Mouse (Mus musculus) stomach, postnatal 0 days (tissue): ENCODE measurements around the gene Rdh9. TPM values are rescaled to one million over a fixed set of nuclear protein-coding genes. Genes with fewer than 3 reads are reported as not detected.
A peak's percentile ranks its signal among the peaks of the same experiment; 100 is the strongest.
"Not testable (repeated sequence)": the region's sequence is repeated elsewhere in the genome, so short reads cannot be mapped to it uniquely, and the experiment has no call there.

Experiments
- ATAC-seq: fragments of 200-750 bp; cut with Nextera tagmentation; 2 replicates; pipeline ENCODE4 v1.8.0; 2017; ENCODE audit not compliant: low FRiP score, low TSS enrichment
- DNase-seq: peaks from one replicate; pipeline ENCODE4 v3.0.0-alpha.2; 2016; ENCODE audit warnings: low spot score
- H3K27ac ChIP-seq: fragments of 300-500 bp; sonication (generic); replicated peaks from 2 replicates; pipeline ENCODE4 v1.5.1; 2014; ENCODE audit warnings: mild to moderate bottlenecking, control low read depth
- H3K27me3 ChIP-seq: fragments of 300-500 bp; sonication (generic); 2 replicates; pipeline ENCODE4 v1.6.1; 2014; ENCODE audit warnings: low read length; ENCODE audit not compliant: control insufficient read depth, insufficient read depth
- H3K36me3 ChIP-seq: fragments of 300-500 bp; sonication (generic); 2 replicates; pipeline ENCODE4 v1.6.1; 2014; ENCODE audit warnings: low read length, mixed read lengths; ENCODE audit not compliant: control insufficient read depth, insufficient read depth
- H3K4me1 ChIP-seq: fragments of 300-500 bp; sonication (generic); replicated peaks from 2 replicates; pipeline ENCODE4 v1.6.1; 2014; ENCODE audit warnings: antibody characterized with exemption; ENCODE audit not compliant: control insufficient read depth, insufficient read depth
- H3K4me2 ChIP-seq: fragments of 300-500 bp; sonication (generic); replicated peaks from 2 replicates; pipeline ENCODE4 v1.6.1; 2014; ENCODE audit warnings: low read depth, mild to moderate bottlenecking, control low read depth, moderate library complexity
- H3K4me3 ChIP-seq: fragments of 300-500 bp; sonication (generic); 2 replicates; pipeline ENCODE4 v1.5.1; 2014; ENCODE audit warnings: low read depth, low read length, control low read depth
- H3K9ac ChIP-seq: fragments of 300-500 bp; sonication (generic); 2 replicates; pipeline ENCODE4 v1.6.1; 2014; ENCODE audit warnings: mild to moderate bottlenecking, low read length, control low read depth, mixed read lengths
- H3K9me3 ChIP-seq: fragments of 300-500 bp; sonication (generic); 2 replicates; pipeline ENCODE4 v1.6.1; 2016; ENCODE audit warnings: low read length; ENCODE audit not compliant: control insufficient read depth
- CTCF ChIP-seq: IDR thresholded peaks from 2 replicates; pipeline ENCODE4 v1.5.1; 2016; ENCODE audit warnings: antibody characterized with exemption, low read depth, mild to moderate bottlenecking, moderate library complexity
- EP300 ChIP-seq: optimal IDR thresholded peaks from 2 replicates; pipeline ENCODE3; 2016; ENCODE audit warnings: antibody characterized with exemption
- WGBS: fragments of 180-500 bp; shearing (Covaris S2); extraction: QIAGEN DNeasy Blood & Tissue Kit; methylation state at CpG from one replicate; pipeline ENCODE4 v1.1.7; 2014; 5-methylcytosine and 5-hydroxymethylcytosine counted together
- polyA plus RNA-seq: library from polyadenylated mRNA; unstranded; fragments of >200 nt; fragmentation: Nextera tagmentation; extraction: Ambion mirVana; gene quantifications from 2 replicates; pipeline ENCODE4 v1.2.1, GENCODE M21; 2015

Gene Rdh9
- polyA plus RNA-seq, 1 experiment from 2014 or later, result not detected

- TF ChIP-seq CTCF (no peak), EP300 (no peak)
- H3K9me3 ChIP-seq, result no peaks in the 10 kb centered on the region
- ATAC-seq (no peak), DNase-seq (no peak)
- H3K9ac ChIP-seq, result no peak overlapping the region
- 51% methylated on average over 6 of the region's 6 CpGs for WGBS
- no peaks in the 10 kb centered on the region for H3K36me3 ChIP-seq
- no peak overlapping the region for H3K4me2 ChIP-seq
- no peaks in the 10 kb centered on the region for H3K27me3 ChIP-seq
- no peak overlapping the region for H3K4me3 ChIP-seq
- no peak overlapping the region; the same call in 1 of the 2 replicates for H3K27ac ChIP-seq
- no peaks in the 10 kb centered on the region for H3K4me1 ChIP-seq
Measured at GRCm38 (mm10) chr10:127754566-127755166, 21.5 kb upstream of the Rdh9 start.

- Histone ChIP-seq H3K9me3 (no peaks in the 10 kb centered on the region), H3K36me3 (no peaks in the 10 kb centered on the region), H3K4me1 (no peaks in the 10 kb centered on the region), H3K4me2 (no peak overlapping the region), H3K27ac (no peak overlapping the region; the same call in 1 of the 2 replicates), H3K4me3 (no peak overlapping the region), H3K9ac (no peak overlapping the region), H3K27me3 (no peaks in the 10 kb centered on the region)
- no peak for TF ChIP-seq EP300
- no peak for TF ChIP-seq CTCF
- ATAC-seq (no peak), DNase-seq (no peak)
- 46% methylated on average over 3 of the region's 3 CpGs for WGBS
Measured at GRCm38 (mm10) chr10:127755246-127755645, 20.9 kb upstream of the Rdh9 start.

GRCm38 (mm10) chr10:127755770-127756468 lies 20.3 kb upstream of the Rdh9 start:
- Histone ChIP-seq H3K9me3 (no peaks in the 10 kb centered on the region), H3K4me1 (no peaks in the 10 kb centered on the region), H3K36me3 (no peaks in the 10 kb centered on the region), H3K27me3 (no peaks in the 10 kb centered on the region), H3K27ac (peak overlapping the region; percentile 63), H3K9ac (peak overlapping the region; percentile 24; the same call in 1 of the 2 replicates), H3K4me2 (peak overlapping the region; percentile 50), H3K4me3 (peak overlapping the region; percentile 25)
- DNase-seq (no peak), ATAC-seq (no peak)
- 26% methylated on average over 18 of the region's 18 CpGs for WGBS
- no peak for TF ChIP-seq EP300
- no peak for TF ChIP-seq CTCF

- TF ChIP-seq CTCF (no peak), EP300 (no peak)
- no peaks in the 10 kb centered on the region for H3K4me1 ChIP-seq
- no peak within 1 kb of the TSS for H3K27ac ChIP-seq
- no peaks in the 10 kb centered on the region for H3K27me3 ChIP-seq
- H3K9ac ChIP-seq, result no peak within 1 kb of the TSS
- H3K36me3 ChIP-seq, result no peaks in the 10 kb centered on the region
- H3K4me3 ChIP-seq, result no peak within 1 kb of the TSS
- DNase-seq, result peak; percentile 12
- peak; percentile 74 for ATAC-seq
- 53% methylated on average over 9 of the region's 9 CpGs for WGBS
- H3K9me3 ChIP-seq, result no peaks in the 10 kb centered on the region
- H3K4me2 ChIP-seq, result no peak within 1 kb of the TSS
Measured at GRCm38 (mm10) chr10:127759181-127760110, 16.7 kb upstream of the Rdh9 start, which contains the start of the genes Rdh1 and Rdh16f1. TSS of gene Rdh1 (plus strand) at chr10:127759721. TSS of gene Rdh16f1 (plus strand) at chr10:127759787.

GRCm38 (mm10) chr10:127762926-127763325 lies 13.3 kb upstream of the Rdh9 start:
- WGBS, result 88% methylated on average over 10 of the region's 10 CpGs
- not testable (repeated sequence) for DNase-seq, H3K9me3 ChIP-seq, H3K27me3 ChIP-seq, H3K9ac ChIP-seq, H3K4me3 ChIP-seq, H3K4me2 ChIP-seq, ATAC-seq, H3K27ac ChIP-seq, H3K4me1 ChIP-seq, H3K36me3 ChIP-seq
